Mouse (Mus musculus): ENCODE measurements at regions not wholly inside any gene's neighbourhood (a gene's known extent, or its start where the extent isn't known, plus 50 kb on each side); places are given as distances from the start of the nearest gene placed in this dataset.
A peak's percentile ranks its signal among the peaks of the same experiment; 100 is the strongest.

DNA sequence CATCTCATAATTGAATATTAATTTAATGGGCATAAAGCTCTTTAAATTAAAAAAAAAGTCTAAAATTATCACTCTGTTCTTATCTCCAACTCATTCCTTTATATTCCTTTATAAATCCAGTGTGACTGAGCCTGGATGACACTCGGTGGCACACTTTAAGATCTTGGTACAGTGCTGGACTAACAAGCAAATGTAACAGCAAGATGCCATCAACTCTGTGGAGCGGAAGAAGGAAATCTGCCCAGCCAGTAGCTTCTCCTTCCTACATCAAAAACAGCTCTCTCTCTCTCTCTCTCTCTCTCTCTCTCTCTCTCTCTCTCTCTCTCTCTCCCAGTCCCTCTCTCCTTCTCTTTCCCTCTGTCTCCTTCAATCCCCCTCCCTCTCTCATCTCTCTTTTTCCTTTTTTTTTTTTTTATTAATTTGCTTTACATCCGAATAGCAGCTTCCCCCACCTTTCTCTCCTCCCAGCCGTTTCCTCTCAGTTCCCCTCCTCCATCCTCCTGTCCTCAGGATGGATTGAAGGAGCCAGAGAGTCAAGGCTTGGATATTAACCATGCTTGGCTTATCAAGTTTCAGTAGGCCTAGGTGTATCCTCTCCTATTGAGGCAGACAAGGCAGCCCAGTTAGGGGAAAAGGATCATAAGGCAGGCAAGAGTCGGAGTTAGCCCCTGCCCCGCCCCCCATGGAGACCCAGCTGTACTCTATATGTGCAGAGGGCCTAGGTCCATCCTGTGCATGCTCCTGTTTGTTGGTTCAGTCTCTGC, 130.4 kb upstream of the Tmtc2 start:
- DNase-seq (ENCODE audit: low spot score in 2 of 2), result no peak

DNA sequence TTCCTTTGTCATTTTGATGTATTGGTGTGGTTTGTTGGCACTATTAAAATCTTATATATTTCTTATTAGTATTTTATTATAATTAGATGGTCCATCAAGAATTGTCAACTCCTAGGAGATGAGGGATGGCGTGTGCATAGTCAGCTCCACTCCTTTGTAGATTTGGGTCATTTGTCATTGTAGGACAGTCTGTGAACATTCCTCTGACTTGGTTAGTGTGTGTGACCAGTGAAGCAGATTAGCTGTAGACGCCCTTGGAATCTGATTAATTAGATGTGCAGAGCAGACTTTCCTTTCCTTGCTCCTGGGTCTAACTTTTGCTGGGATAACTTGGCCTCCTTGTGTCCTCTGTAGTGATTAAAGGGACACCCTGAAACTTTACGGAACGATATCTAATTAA, 118.9 kb upstream of the Tmtc2 start:
- no peak for DNase-seq (ENCODE audit: low spot score in 2 of 2)

GRCm38 (mm10) chr10:105689388-105689787, 115.1 kb upstream of the Tmtc2 start:
- no peak for DNase-seq (ENCODE audit: low spot score in 2 of 2)

DNA sequence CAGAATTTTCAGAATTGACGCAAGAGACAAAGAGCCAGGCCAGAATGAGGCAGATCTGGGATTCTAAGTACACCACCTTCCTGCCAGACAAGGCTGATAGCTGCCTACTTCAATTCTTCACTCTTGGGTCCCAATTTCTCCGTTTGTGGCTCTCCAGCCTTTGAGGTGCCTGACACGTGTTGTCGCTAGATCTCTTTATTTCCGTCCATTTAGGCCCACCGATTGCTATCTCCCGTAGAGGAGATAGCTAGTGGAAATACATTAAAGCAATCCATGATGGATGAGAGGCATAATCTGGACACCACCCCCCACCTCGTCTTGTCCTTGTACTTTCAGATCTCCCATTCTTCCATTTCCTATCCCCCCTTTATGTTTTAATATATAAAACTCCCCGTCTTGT, 114.6 kb upstream of the Tmtc2 start:
- DNase-seq (ENCODE audit: low spot score in 2 of 2), result no peak

GRCm38 (mm10) chr10:105686876-105687275, 112.6 kb upstream of the Tmtc2 start:
- DNase-seq (ENCODE audit: low spot score in 2 of 2), result no peak

DNA sequence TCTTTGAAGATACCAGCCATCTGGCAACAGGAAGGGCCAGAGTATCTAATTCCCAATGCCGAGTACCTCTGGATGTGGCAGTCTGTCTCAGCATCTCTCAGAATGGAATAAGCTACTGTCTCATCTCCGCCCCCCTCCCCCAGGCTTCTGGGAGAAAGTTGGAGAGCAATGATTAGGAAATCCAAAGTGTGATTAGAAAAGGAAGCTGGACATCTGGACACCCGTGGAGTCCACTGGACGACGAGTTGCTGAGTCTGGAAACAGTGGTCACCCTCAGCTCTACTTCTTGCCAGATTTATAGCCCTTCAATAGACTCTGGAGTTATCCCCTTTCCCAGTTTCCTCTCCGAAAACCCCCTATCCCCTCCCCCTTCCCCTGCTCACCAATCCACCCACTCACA, 105.3 kb upstream of the Tmtc2 start:
- DNase-seq (ENCODE audit: low spot score in 2 of 2), result no peak

- no peak for DNase-seq (ENCODE audit: low spot score in 2 of 2)
These were observed 92.7 kb upstream of the Tmtc2 start for GRCm38 (mm10) chr10:105666959-105667358.

DNA sequence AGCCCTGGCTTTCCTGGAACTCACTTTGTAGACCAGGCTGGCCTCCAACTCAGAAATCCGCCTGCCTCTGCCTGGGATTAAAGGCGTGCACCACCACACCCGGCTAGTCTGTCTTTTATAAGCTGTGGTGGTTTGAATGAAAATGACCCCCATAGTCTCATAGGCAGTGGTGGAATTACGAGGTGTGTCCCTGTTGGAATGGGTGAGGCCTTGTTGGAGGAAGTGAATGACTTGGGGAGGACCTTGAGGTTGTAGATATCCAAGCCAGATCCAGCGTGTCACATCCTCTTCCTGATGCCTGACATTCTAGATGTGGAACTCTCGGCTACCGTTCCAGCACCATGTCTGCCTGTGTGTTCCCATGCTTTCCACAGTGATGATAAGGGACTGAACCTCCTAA, 86.5 kb upstream of the Tmtc2 start:
- no peak for DNase-seq (ENCODE audit: low spot score in 2 of 2)

- DNase-seq (ENCODE audit: low spot score in 2 of 2), result no peak
These were observed 82.5 kb upstream of the Tmtc2 start for GRCm38 (mm10) chr10:105656788-105657187.

- DNase-seq (ENCODE audit: low spot score in 2 of 2), result no peak
These were observed 78.2 kb upstream of the Tmtc2 start for GRCm38 (mm10) chr10:105652475-105652874.

GRCm38 (mm10) chr10:105639011-105639451, 64.8 kb upstream of the Tmtc2 start:
- DNase-seq (ENCODE audit: low spot score in 2 of 2), result peak in 1 of 2 experiments; percentile 2

- DNase-seq (ENCODE audit: low spot score in 2 of 2), result no peak
These were observed 64.2 kb upstream of the Tmtc2 start for GRCm38 (mm10) chr10:105638500-105638899.

- no peak for DNase-seq (ENCODE audit: low spot score in 2 of 2)
These were observed 52.6 kb upstream of the Tmtc2 start for GRCm38 (mm10) chr10:105626842-105627241.

DNA sequence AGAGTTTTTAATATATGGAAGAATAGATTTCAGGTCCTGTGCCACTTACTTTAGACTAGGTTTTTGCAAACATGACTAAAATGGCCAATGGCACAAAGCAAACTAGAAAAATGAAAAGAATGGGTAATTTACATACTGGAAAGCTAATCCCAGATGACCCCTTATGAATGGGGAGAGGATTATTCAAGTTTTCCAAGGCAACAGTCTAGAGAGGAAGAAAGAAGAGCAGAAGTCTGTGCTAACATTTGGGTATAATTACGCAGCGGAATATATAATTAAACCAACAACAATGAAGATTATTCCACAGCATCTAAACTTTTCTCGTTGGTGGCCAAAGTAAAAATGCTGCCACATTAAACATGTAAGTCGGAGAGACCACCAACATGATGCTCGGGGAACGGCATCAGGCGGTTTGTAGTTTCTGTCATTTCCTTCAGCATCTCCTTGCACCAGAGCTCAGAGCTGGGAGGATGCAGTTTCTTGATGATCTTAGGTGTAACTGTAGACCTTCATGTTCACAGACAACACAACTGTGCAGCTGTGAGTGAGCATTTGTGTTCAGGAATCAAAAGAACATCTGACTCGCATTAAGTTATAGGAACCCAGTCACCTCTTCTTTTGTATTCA, 51.2 kb upstream of the Tmtc2 start:
- DNase-seq (ENCODE audit: low spot score in 2 of 2), result no peak

Data from left cerebral cortex, adult 18-20 months (tissue).